Mouse (Mus musculus) kidney, embryonic 14.5 days (tissue): ENCODE data around the gene Tle6. TPM values are rescaled to one million over a fixed set of nuclear protein-coding genes. Genes with fewer than 3 reads are reported as not detected.
"Not testable (repeated sequence)": the region's sequence is repeated elsewhere in the genome, so short reads cannot be mapped to it uniquely, and the experiment has no call there.

Experiments used
- ATAC-seq: fragments of 200-750 bp; cut with Nextera tagmentation; 2 replicates; pipeline ENCODE4 v1.8.0; 2017; ENCODE audit warnings: moderate number of reproducible peaks, mild to moderate bottlenecking, moderate TSS enrichment, moderate library complexity; ENCODE audit not compliant: low FRiP score, low TSS enrichment
- H3K27ac ChIP-seq: fragments of 300-500 bp; sonication (generic); 2 replicates; pipeline ENCODE4 v1.5.1; 2014; ENCODE audit warnings: low read depth, mild to moderate bottlenecking, low read length, moderate library complexity, mixed read lengths
- H3K27me3 ChIP-seq: fragments of 300-500 bp; sonication (generic); 2 replicates; pipeline ENCODE4 v1.6.1; 2014; ENCODE audit warnings: mild to moderate bottlenecking, low read length; ENCODE audit not compliant: control insufficient read depth, insufficient read depth
- H3K36me3 ChIP-seq: fragments of 300-500 bp; sonication (generic); 2 replicates; pipeline ENCODE4 v1.6.1; 2014; ENCODE audit warnings: low read length, mixed read lengths; ENCODE audit not compliant: control insufficient read depth, insufficient read depth
- H3K4me1 ChIP-seq: fragments of 300-500 bp; sonication (generic); 2 replicates; pipeline ENCODE4 v1.6.1; 2014; ENCODE audit warnings: low read length, mixed read lengths; ENCODE audit not compliant: control insufficient read depth, insufficient read depth
- H3K4me2 ChIP-seq: fragments of 300-500 bp; sonication (generic); replicated peaks from 2 replicates; pipeline ENCODE4 v1.6.1; 2014; ENCODE audit warnings: low read depth, mild to moderate bottlenecking, low read length
- H3K4me3 ChIP-seq: fragments of 300-500 bp; sonication (generic); 2 replicates; pipeline ENCODE4 v1.5.1; 2014; ENCODE audit warnings: mild to moderate bottlenecking, low read length
- H3K9ac ChIP-seq: fragments of 300-500 bp; sonication (generic); 2 replicates; pipeline ENCODE4 v1.6.1; 2014; ENCODE audit warnings: low read depth, mild to moderate bottlenecking, low read length, moderate library complexity
- H3K9me3 ChIP-seq: fragments of 300-500 bp; sonication (generic); 2 replicates; pipeline ENCODE4 v1.6.1; 2016; ENCODE audit warnings: low read length; ENCODE audit not compliant: control insufficient read depth
- WGBS: fragments of 180-500 bp; shearing (Covaris S2); extraction: QIAGEN DNeasy Blood & Tissue Kit; methylation state at CpG from one replicate; pipeline ENCODE4 v1.1.7; 2014; 5-methylcytosine and 5-hydroxymethylcytosine counted together
- polyA plus RNA-seq: library from polyadenylated mRNA; unstranded; fragments of >200 nt; fragmentation: Nextera tagmentation; extraction: Ambion mirVana; gene quantifications from 2 replicates; pipeline ENCODE4 v1.2.1, GENCODE M21; 2014

Gene Tle6
- 12.6 and 15.5 TPM in 2 replicates for polyA plus RNA-seq

DNA sequence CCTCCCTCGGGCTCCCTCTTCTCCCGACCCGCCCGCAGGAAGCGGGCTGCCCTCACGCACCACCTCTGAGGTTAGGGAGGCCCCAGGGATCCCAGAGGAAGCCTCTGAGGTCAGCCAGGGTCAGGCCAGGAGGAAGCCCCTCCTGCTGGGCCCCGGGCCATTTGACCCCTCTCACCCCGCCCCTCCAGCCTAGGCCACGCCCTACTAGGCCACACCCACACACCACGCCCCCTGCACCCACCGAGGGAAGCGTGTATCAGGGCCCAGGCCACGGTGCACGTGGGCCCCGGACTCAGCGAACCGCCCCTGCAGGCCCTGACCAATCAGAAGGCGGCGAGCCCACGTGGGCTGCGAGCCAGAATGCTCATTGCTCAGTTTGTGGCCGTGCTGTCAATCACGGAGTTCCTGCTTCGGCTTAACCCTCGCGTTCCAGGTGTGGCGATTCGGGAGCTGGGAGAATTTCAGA, at the start of gene Tle6:
Tle6 (minus strand) TSS at position 336 of the 466 bp plus-strand sequence.
- no peak within 1 kb of the TSS for H3K9ac ChIP-seq
- H3K9me3 ChIP-seq = no peaks in the 10 kb centered on the region
- peaks cover 70% of the 10 kb centered on the region for H3K4me1 ChIP-seq
- peak within 1 kb of the TSS; percentile 30 for H3K4me2 ChIP-seq
- ATAC-seq = peak; percentile 80
- WGBS = under 1% methylated on average over 28 of the region's 28 CpGs
- no peaks in the 10 kb centered on the region for H3K36me3 ChIP-seq
- H3K27ac ChIP-seq = peak within 1 kb of the TSS; percentile 56
- H3K4me3 ChIP-seq = 0 out of 2 replicates have a peak within 1 kb of the TSS, but pooled peaks have one; percentile 2
- no peaks in the 10 kb centered on the region for H3K27me3 ChIP-seq

DNA sequence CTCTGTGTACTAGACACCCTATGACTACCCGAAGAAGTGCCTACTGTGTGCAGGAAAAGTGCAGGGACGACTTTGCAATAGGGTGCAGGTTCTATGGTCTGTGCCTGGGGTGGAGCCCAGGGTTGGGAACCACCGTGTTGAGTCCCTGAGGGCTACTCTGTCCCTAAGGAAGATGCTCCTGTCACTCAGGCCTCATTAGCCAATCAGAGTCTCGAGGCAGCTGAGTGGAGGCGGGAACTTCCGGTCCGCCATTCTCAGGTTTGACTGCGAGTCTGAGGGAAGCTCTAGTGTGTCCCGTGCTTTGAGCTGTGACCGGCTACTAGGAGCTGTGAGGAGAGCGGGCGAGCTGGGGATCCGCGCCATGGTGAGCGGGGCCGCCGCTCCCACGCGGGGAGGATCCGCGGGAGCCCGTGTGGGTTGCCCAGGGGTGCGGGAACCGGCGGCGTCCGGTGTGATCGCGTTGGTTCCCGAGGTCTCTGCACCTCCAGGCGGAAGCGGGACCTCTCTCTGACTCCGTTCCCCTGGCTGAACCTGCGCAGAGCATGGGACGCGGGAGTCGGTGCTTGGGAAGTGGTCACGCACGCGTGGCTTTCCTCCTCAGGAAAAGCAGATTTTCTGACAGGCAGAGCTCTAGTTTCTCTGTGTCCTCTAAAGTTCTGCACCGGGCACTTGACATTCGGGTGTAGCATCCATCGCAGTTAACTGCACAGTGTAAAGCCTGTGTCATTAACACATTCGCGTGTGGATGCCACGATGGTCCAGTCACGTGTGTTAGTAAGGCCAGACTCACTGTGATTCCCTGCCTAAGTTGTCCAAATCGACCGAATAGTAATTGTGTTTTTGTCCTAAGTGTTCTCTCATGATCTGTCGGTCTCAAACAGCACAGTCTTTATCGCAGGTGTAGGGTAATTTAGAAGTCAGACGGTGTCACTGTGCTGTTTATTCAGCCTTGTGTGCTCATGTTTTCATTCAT, 48.2 kb upstream of the Tle6 start, which contains the start of gene Gm10778:
Gm10778 (plus strand) TSS at position 257 of the 973 bp plus-strand sequence.
- Histone ChIP-seq H3K4me2 (peak within 1 kb of the TSS; percentile 51), H3K27ac (peak within 1 kb of the TSS; percentile 55; the same call in 1 of the 2 replicates), H3K4me3 (peak within 1 kb of the TSS; percentile 54), H3K9ac (peak within 1 kb of the TSS; percentile 72)
- 2% methylated on average over 33 of the region's 52 CpGs for WGBS
- not testable (repeated sequence) for H3K9me3 ChIP-seq, H3K27me3 ChIP-seq, H3K4me1 ChIP-seq, H3K36me3 ChIP-seq
- peak; percentile 95 for ATAC-seq

GRCm38 (mm10) chr10:81646015-81646555, 45.2 kb upstream of the Tle6 start:
- no peak for ATAC-seq

GRCm38 (mm10) chr10:81645391-81645790, 44.5 kb upstream of the Tle6 start:
- Histone ChIP-seq H3K4me2 (no peak overlapping the region), H3K9me3 (0 out of 2 replicates have a peak, but pooled peaks cover 2% of the 10 kb centered on the region), H3K4me1 (peaks cover 12% of the 10 kb centered on the region), H3K36me3 (no peaks in the 10 kb centered on the region; the same call in 1 of the 2 replicates), H3K27ac (no peak overlapping the region), H3K4me3 (no peak overlapping the region), H3K27me3 (no peaks in the 10 kb centered on the region), H3K9ac (no peak overlapping the region)
- ATAC-seq = no peak
- WGBS = 90% methylated on average over 4 of the region's 4 CpGs

More at GRCm38 (mm10) chr10:81646015-81646555, 45.2 kb upstream of the Tle6 start:
- Histone ChIP-seq H3K4me1 (peaks cover 12% of the 10 kb centered on the region), H3K4me2 (no peak overlapping the region), H3K9ac (no peak overlapping the region), H3K9me3 (peaks cover 8% of the 10 kb centered on the region; the same call in 1 of the 2 replicates), H3K36me3 (no peaks in the 10 kb centered on the region; the same call in 1 of the 2 replicates), H3K27me3 (no peaks in the 10 kb centered on the region), H3K4me3 (no peak overlapping the region), H3K27ac (no peak overlapping the region)
- 79% methylated on average over 7 of the region's 7 CpGs for WGBS

GRCm38 (mm10) chr10:81644716-81645115, 43.8 kb upstream of the Tle6 start:
- Histone ChIP-seq H3K4me3 (no peak overlapping the region), H3K27me3 (no peaks in the 10 kb centered on the region), H3K4me1 (peaks cover 9% of the 10 kb centered on the region), H3K36me3 (no peaks in the 10 kb centered on the region; the same call in 1 of the 2 replicates), H3K9me3 (no peaks in the 10 kb centered on the region), H3K9ac (no peak overlapping the region), H3K27ac (no peak overlapping the region), H3K4me2 (no peak overlapping the region)
- no peak for ATAC-seq
- 91% methylated on average over 18 of the region's 18 CpGs for WGBS

DNA sequence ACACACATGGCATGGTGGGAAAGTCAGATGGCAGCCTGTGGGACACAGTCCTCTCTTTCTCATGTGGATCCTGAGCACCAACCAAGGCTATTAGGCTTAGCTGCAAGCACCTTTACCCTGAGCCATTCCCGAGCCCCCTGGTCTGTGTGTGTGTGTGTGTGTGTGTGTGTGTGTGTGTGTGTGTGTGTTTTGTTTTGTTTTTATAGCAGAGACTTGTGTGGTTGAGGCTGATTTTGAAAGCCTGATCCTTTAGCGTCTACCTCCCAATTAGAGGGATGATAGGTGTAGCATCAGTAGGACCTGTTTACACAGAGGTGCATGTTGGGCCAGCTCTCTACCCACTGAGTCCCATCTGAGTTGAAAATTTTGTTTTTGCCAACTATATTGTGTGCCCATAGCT, 43.3 kb upstream of the Tle6 start:
- Histone ChIP-seq H3K36me3 (no peaks in the 10 kb centered on the region; the same call in 1 of the 2 replicates), H3K27me3 (no peaks in the 10 kb centered on the region), H3K4me3 (peak overlapping the region; percentile 71), H3K4me1 (peaks cover 9% of the 10 kb centered on the region), H3K9me3 (no peaks in the 10 kb centered on the region), H3K9ac (peak overlapping the region; percentile 92; the same call in 1 of the 2 replicates), H3K4me2 (peak overlapping the region; percentile 88), H3K27ac (peak overlapping the region; percentile 97)
- WGBS = 48% methylated on average over 2 of the region's 2 CpGs
- ATAC-seq = peak; percentile 19; the same call in 1 of the 2 replicates

GRCm38 (mm10) chr10:81643449-81644055, 42.7 kb upstream of the Tle6 start:
- 1% methylated on average over 75 of the region's 75 CpGs for WGBS
- no peaks in the 10 kb centered on the region for H3K9me3 ChIP-seq
- ATAC-seq = peak; percentile 91

GRCm38 (mm10) chr10:81642648-81643448, 42.0 kb upstream of the Tle6 start:
- Histone ChIP-seq H3K36me3 (no peaks in the 10 kb centered on the region; the same call in 1 of the 2 replicates), H3K4me1 (peaks cover 9% of the 10 kb centered on the region), H3K9me3 (no peaks in the 10 kb centered on the region), H3K27ac (peak overlapping the region; percentile 97), H3K27me3 (no peaks in the 10 kb centered on the region), H3K9ac (peak overlapping the region; percentile 92), H3K4me3 (peak overlapping the region; percentile 71), H3K4me2 (peak overlapping the region; percentile 88)
- ATAC-seq = peak; percentile 37
- WGBS = 20% methylated on average over 24 of the region's 24 CpGs

More at GRCm38 (mm10) chr10:81643449-81644055, 42.7 kb upstream of the Tle6 start:
- Histone ChIP-seq H3K36me3 (no peaks in the 10 kb centered on the region; the same call in 1 of the 2 replicates), H3K9ac (peak overlapping the region; percentile 92), H3K27ac (peak overlapping the region; percentile 97), H3K4me2 (peak overlapping the region; percentile 88), H3K27me3 (no peaks in the 10 kb centered on the region), H3K4me3 (peak overlapping the region; percentile 71), H3K4me1 (peaks cover 9% of the 10 kb centered on the region)
